Mouse (Mus musculus) forebrain, embryonic 13.5 days (tissue): Measurements from ENCODE around the gene Msn. TPM values are rescaled to one million over a fixed set of nuclear protein-coding genes. Genes with fewer than 3 reads are reported as not detected.
A peak's percentile ranks its signal among the peaks of the same experiment; 100 is the strongest.
"Not testable (repeated sequence)": the region's sequence is repeated elsewhere in the genome, so short reads cannot be mapped to it uniquely, and the experiment has no call there.

ENCODE experiments used
- ATAC-seq: fragments of 200-750 bp; cut with Nextera tagmentation; 2 replicates; pipeline ENCODE4 v1.8.0; 2017
- H3K27ac ChIP-seq: fragments of 300-500 bp; sonication (generic); 2 replicates; pipeline ENCODE4 v1.5.1; 2015; ENCODE audit warnings: inconsistent platforms, mild to moderate bottlenecking, moderate library complexity
- H3K27me3 ChIP-seq: fragments of 300-500 bp; sonication (generic); 2 replicates; pipeline ENCODE4 v1.6.1; 2015; ENCODE audit warnings: mild to moderate bottlenecking, inconsistent platforms
- H3K36me3 ChIP-seq: fragments of 300-500 bp; sonication (generic); 2 replicates; pipeline ENCODE4 v1.6.1; 2015; ENCODE audit warnings: mild to moderate bottlenecking, inconsistent platforms; ENCODE audit not compliant: poor library complexity, severe bottlenecking
- H3K4me1 ChIP-seq: fragments of 300-500 bp; sonication (generic); 2 replicates; pipeline ENCODE4 v1.6.1; 2015; ENCODE audit warnings: inconsistent platforms
- H3K4me2 ChIP-seq: fragments of 300-500 bp; sonication (generic); 2 replicates; pipeline ENCODE4 v1.6.1; 2015; ENCODE audit warnings: inconsistent platforms, mild to moderate bottlenecking, moderate library complexity
- H3K4me3 ChIP-seq: fragments of 300-500 bp; sonication (generic); 2 replicates; pipeline ENCODE4 v1.5.1; 2015; ENCODE audit warnings: mild to moderate bottlenecking, inconsistent platforms
- H3K9ac ChIP-seq: fragments of 300-500 bp; sonication (generic); 2 replicates; pipeline ENCODE4 v1.6.1; 2015; ENCODE audit warnings: mild to moderate bottlenecking, inconsistent platforms
- H3K9me3 ChIP-seq: fragments of 300-500 bp; sonication (generic); replicated peaks from 2 replicates; pipeline ENCODE4 v1.6.1; 2016; ENCODE audit warnings: inconsistent platforms
- WGBS: fragments of 180-500 bp; shearing (Covaris S2); methylation state at CpG from one replicate; pipeline ENCODE4 v1.1.7; 2015; 5-methylcytosine and 5-hydroxymethylcytosine counted together
- polyA plus RNA-seq: library from polyadenylated mRNA; unstranded; fragments of >200 nt; fragmentation: Nextera tagmentation; extraction: Ambion mirVana; gene quantifications from 2 replicates; pipeline ENCODE4 v1.2.1, GENCODE M21; 2015

Msn gene
- polyA plus RNA-seq, 1 experiment from 2014 or later, result 50.7 TPM

- H3K4me1 ChIP-seq, result no peaks in the 10 kb centered on the region
- H3K9ac ChIP-seq, result no peak overlapping the region
- H3K4me3 ChIP-seq, result no peak overlapping the region
- no peaks in the 10 kb centered on the region for H3K27me3 ChIP-seq
- 88% methylated on average over 3 of the region's 3 CpGs for WGBS
- H3K36me3 ChIP-seq, result no peaks in the 10 kb centered on the region
- H3K4me2 ChIP-seq, result no peak overlapping the region
- ATAC-seq, result no peak
- H3K27ac ChIP-seq, result no peak overlapping the region
- H3K9me3 ChIP-seq, result no peaks in the 10 kb centered on the region
Observed at GRCm38 (mm10) chrX:96157936-96158335, 62.1 kb downstream of the Msn start.

GRCm38 (mm10) chrX:96162571-96162970 lies 66.7 kb downstream of the Msn start:
- Histone ChIP-seq H3K4me2 (no peak overlapping the region), H3K27ac (no peak overlapping the region), H3K9me3 (no peaks in the 10 kb centered on the region), H3K4me1 (no peaks in the 10 kb centered on the region), H3K9ac (no peak overlapping the region), H3K4me3 (no peak overlapping the region), H3K36me3 (no peaks in the 10 kb centered on the region), H3K27me3 (no peaks in the 10 kb centered on the region)
- WGBS, result 86% methylated on average over 2 of the region's 2 CpGs
- no peak for ATAC-seq

GRCm38 (mm10) chrX:96171645-96172388 lies 76.0 kb downstream of the Msn start:
- WGBS, result 64% methylated on average over 2 of the region's 2 CpGs
- H3K27me3 ChIP-seq, result no peaks in the 10 kb centered on the region
- ATAC-seq, result peak; percentile 85
- no peak overlapping the region for H3K4me3 ChIP-seq
- H3K9ac ChIP-seq, result no peak overlapping the region
- H3K9me3 ChIP-seq, result no peaks in the 10 kb centered on the region
- H3K4me2 ChIP-seq, result no peak overlapping the region
- no peak overlapping the region; the same call in 1 of the 2 replicates for H3K27ac ChIP-seq
- no peaks in the 10 kb centered on the region for H3K36me3 ChIP-seq
- no peaks in the 10 kb centered on the region for H3K4me1 ChIP-seq

GRCm38 (mm10) chrX:96178437-96178836 lies 82.6 kb downstream of the Msn start:
- Histone ChIP-seq H3K9me3 (no peaks in the 10 kb centered on the region), H3K27ac (no peak overlapping the region), H3K9ac (no peak overlapping the region), H3K27me3 (no peaks in the 10 kb centered on the region), H3K4me1 (no peaks in the 10 kb centered on the region), H3K36me3 (no peaks in the 10 kb centered on the region), H3K4me2 (no peak overlapping the region), H3K4me3 (no peak overlapping the region)
- peak; percentile 68; the same call in 1 of the 2 replicates for ATAC-seq
- 10% methylated on average over 1 of the region's 1 CpGs for WGBS

GRCm38 (mm10) chrX:96184100-96184732 lies 88.4 kb downstream of the Msn start:
- no peaks in the 10 kb centered on the region for H3K36me3 ChIP-seq
- ATAC-seq, result no peak

GRCm38 (mm10) chrX:96205143-96205542 lies 109.3 kb downstream of the Msn start:
- not testable (repeated sequence) for H3K27ac ChIP-seq, ATAC-seq, H3K9me3 ChIP-seq, H3K36me3 ChIP-seq, H3K4me2 ChIP-seq, H3K9ac ChIP-seq, H3K4me3 ChIP-seq, H3K27me3 ChIP-seq, H3K4me1 ChIP-seq
- 81% methylated on average over 3 of the region's 3 CpGs for WGBS

More at GRCm38 (mm10) chrX:96184100-96184732, 88.4 kb downstream of the Msn start:
- H3K4me3 ChIP-seq, result no peak overlapping the region
- no peaks in the 10 kb centered on the region for H3K27me3 ChIP-seq
- H3K9me3 ChIP-seq, result no peaks in the 10 kb centered on the region
- H3K9ac ChIP-seq, result no peak overlapping the region
- H3K27ac ChIP-seq, result no peak overlapping the region
- no peaks in the 10 kb centered on the region for H3K4me1 ChIP-seq
- WGBS, result 66% methylated on average over 5 of the region's 5 CpGs
- no peak overlapping the region for H3K4me2 ChIP-seq

GRCm38 (mm10) chrX:96206872-96207271 lies 111.0 kb downstream of the Msn start:
- H3K27me3 ChIP-seq, result no peaks in the 10 kb centered on the region
- no peaks in the 10 kb centered on the region for H3K9me3 ChIP-seq
- H3K9ac ChIP-seq, result no peak overlapping the region
- no peak overlapping the region for H3K4me3 ChIP-seq
- no peak for ATAC-seq
- 40% methylated on average over 1 of the region's 1 CpGs for WGBS
- no peaks in the 10 kb centered on the region for H3K36me3 ChIP-seq
- H3K4me1 ChIP-seq, result no peaks in the 10 kb centered on the region
- H3K4me2 ChIP-seq, result no peak overlapping the region
- no peak overlapping the region for H3K27ac ChIP-seq

- Histone ChIP-seq H3K4me3 (no peak overlapping the region), H3K4me1 (no peaks in the 10 kb centered on the region), H3K9ac (no peak overlapping the region), H3K9me3 (no peaks in the 10 kb centered on the region), H3K4me2 (no peak overlapping the region), H3K36me3 (no peaks in the 10 kb centered on the region), H3K27ac (no peak overlapping the region), H3K27me3 (no peaks in the 10 kb centered on the region)
- WGBS, result 60% methylated on average over 1 of the region's 1 CpGs
- ATAC-seq, result no peak
Observed at GRCm38 (mm10) chrX:96218088-96218487, 122.2 kb downstream of the Msn start.

Other genes starting within 250 kb of the Msn start
- gene Las1l, start 139.1 kb upstream of the Msn start, polyA plus RNA-seq, result 68.2 and 73.0 TPM in 2 replicates
- not detected in 2 replicates for gene Vsig4, start 197.4 kb downstream of the Msn start, polyA plus RNA-seq